In genomic region chr10:79936284-79936910, GRCm38 (mm10) we compare ENCODE assay signal across 10 mouse cellular contexts. TPM values are rescaled to one million over a fixed set of nuclear protein-coding genes. Genes with fewer than 3 reads are reported as not detected.
DNase-seq lines count a peak whose midpoint lies in the region; ATAC-seq and TF ChIP-seq lines count a peak whose summit lies in the region.
"Had no signal": no experiment of that assay in that cellular context is flagged by ENCODE, and none has a peak within 500 bp of the region (broad histone marks: within the 10 kb centered on the region; RNA-seq: fewer than 3 reads in every experiment).

No protein-coding gene starts in this region.

- H3K4me2 ChIP-seq in forebrain, embryonic 12.5 days = no peak overlapping the region
- no peak overlapping the region for H3K4me2 ChIP-seq in forebrain, postnatal 0 days (ENCODE audit: low read depth)
- H3K4me2 ChIP-seq in CH12.LX (ENCODE audit: insufficient read depth, low read depth, poor library complexity, severe bottlenecking) = peak overlapping the region; percentile 33
- H3K4me2 ChIP-seq in heart, embryonic 16.5 days (ENCODE audit: low read depth, low read length) = peak overlapping the region; percentile 60
- H3K4me2 ChIP-seq in limb, embryonic 15.5 days = peak overlapping the region; percentile 2; the same call in 1 of the 2 replicates

- H3K9me3 ChIP-seq in forebrain, embryonic 12.5 days = no peaks in the 10 kb centered on the region
- H3K9me3 ChIP-seq in forebrain, postnatal 0 days (ENCODE audit: low read length) = no peaks in the 10 kb centered on the region
- no peaks in the 10 kb centered on the region for H3K9me3 ChIP-seq in CH12.LX (replicated peaks; ENCODE audit: low read length)
- H3K9me3 ChIP-seq in heart, embryonic 16.5 days (replicated peaks; ENCODE audit: control insufficient read depth, low read length) = no peaks in the 10 kb centered on the region
- H3K9me3 ChIP-seq in limb, embryonic 15.5 days = no peaks in the 10 kb centered on the region

- TF ChIP-seq EP300 in CH12.LX (IDR thresholded peaks at IDR 0.05; ENCODE audit: low read length) = no peak

- H3K27me3 ChIP-seq in forebrain, embryonic 12.5 days = no peaks in the 10 kb centered on the region
- no peaks in the 10 kb centered on the region for H3K27me3 ChIP-seq in forebrain, postnatal 0 days (ENCODE audit: insufficient read depth, low read length)
- no peaks in the 10 kb centered on the region for H3K27me3 ChIP-seq in CH12.LX (replicated peaks)
- no peaks in the 10 kb centered on the region for H3K27me3 ChIP-seq in heart, embryonic 16.5 days (ENCODE audit: control insufficient read depth, insufficient read depth, low read length)
- H3K27me3 ChIP-seq in limb, embryonic 15.5 days = no peaks in the 10 kb centered on the region

- TF ChIP-seq RAD21 in CH12.LX (IDR thresholded peaks at IDR 0.05; ENCODE audit: low read depth, low read length) = no peak

- TF ChIP-seq POLR2A in CH12.LX (IDR thresholded peaks at IDR 0.05; ENCODE audit: low read depth, low read length) = no peak

- H3K4me3 ChIP-seq in forebrain, embryonic 12.5 days (replicated peaks) = no peak overlapping the region
- no peak overlapping the region for H3K4me3 ChIP-seq in forebrain, postnatal 0 days (ENCODE audit: low read depth, low read length)
- H3K4me3 ChIP-seq in CH12.LX (replicated peaks in 1 of 3; ENCODE audit: low read depth in 2 of 3, low read length in 2 of 3, poor library complexity in 1 of 3) = peak overlapping the region in 1 of 3 experiments; percentile 40
- H3K4me3 ChIP-seq in heart, embryonic 16.5 days (ENCODE audit: low read length) = peak overlapping the region; percentile 36
- no peak overlapping the region for H3K4me3 ChIP-seq in limb, embryonic 15.5 days

- H3K79me2 ChIP-seq in CH12.LX (replicated peaks; ENCODE audit: control insufficient read depth, extremely low read depth, insufficient read depth, poor library complexity, severe bottlenecking) = peaks cover 87% of the 10 kb centered on the region

- no peak for ATAC-seq in forebrain, embryonic 12.5 days (ENCODE audit: low FRiP score)
- ATAC-seq in forebrain, postnatal 0 days = no peak
- no peak for ATAC-seq in heart, embryonic 16.5 days (replicated peaks; ENCODE audit: extremely low read depth, insufficient read depth, low FRiP score)
- no peak for ATAC-seq in limb, embryonic 15.5 days (ENCODE audit: insufficient number of reproducible peaks, low FRiP score, low TSS enrichment, low read depth)
- ATAC-seq in activated CD4-positive, CD25-positive, alpha-beta regulatory T cell, adult 4 months = no peak

- 80% methylated on average over 10 of the region's 10 CpGs for WGBS in forebrain, embryonic 12.5 days
- 76% methylated on average over 10 of the region's 10 CpGs for WGBS in forebrain, postnatal 0 days
- 27% methylated on average over 10 of the region's 10 CpGs for WGBS in heart, embryonic 16.5 days
- 37% methylated on average over 10 of the region's 10 CpGs for WGBS in limb, embryonic 15.5 days

- peaks cover 37% of the 10 kb centered on the region for H3K4me1 ChIP-seq in forebrain, embryonic 12.5 days
- H3K4me1 ChIP-seq in forebrain, postnatal 0 days (ENCODE audit: insufficient read depth) = no peaks in the 10 kb centered on the region
- H3K4me1 ChIP-seq in CH12.LX (ENCODE audit: control insufficient read depth in 1 of 2, insufficient read depth in 2 of 2) = peaks cover 73 to 96% of the 10 kb centered on the region in 2 experiments
- peaks cover 62% of the 10 kb centered on the region for H3K4me1 ChIP-seq in heart, embryonic 16.5 days (ENCODE audit: control insufficient read depth, insufficient read depth, low read length)
- H3K4me1 ChIP-seq in limb, embryonic 15.5 days = peaks cover 87% of the 10 kb centered on the region

- no peak for DNase-seq in forebrain, postnatal 0 days
- DNase-seq in CH12.LX (ENCODE audit: extremely low read depth) = no peak
- DNase-seq in urinary bladder, postnatal 14 days (ENCODE audit: low spot score) = no peak
- DNase-seq in layer of hippocampus, adult 9-11 months = no peak

- TF ChIP-seq CTCF in forebrain, postnatal 0 days (IDR thresholded peaks at IDR 0.05; ENCODE audit: low read depth) = no peak
- no peak for TF ChIP-seq CTCF in CH12.LX (conservative IDR thresholded peaks at IDR 0.05 in 1 of 2, IDR thresholded peaks at IDR 0.05 in 1 of 2; ENCODE audit: low read depth in 2 of 2, low read length in 2 of 2)

- dilution Hi-C loops in CH12.LX (cut with MboI; ENCODE audit: extremely low pct_ligation_motif_present, extremely low pct_unique_long_range_greater_than_20kb, low sequenced_read_pairs) = no loop called here

- no peak overlapping the region for H3K9ac ChIP-seq in forebrain, embryonic 12.5 days
- no peak overlapping the region for H3K9ac ChIP-seq in forebrain, postnatal 0 days
- peak overlapping the region; percentile 43 for H3K9ac ChIP-seq in CH12.LX (ENCODE audit: insufficient read depth, low read depth)
- H3K9ac ChIP-seq in heart, embryonic 16.5 days (ENCODE audit: low read length) = no peak overlapping the region
- 0 out of 2 replicates have a peak overlapping the region, but pooled peaks have one; percentile 10 for H3K9ac ChIP-seq in limb, embryonic 15.5 days

- in situ Hi-C loops in CH12.LX (cut with MboI; ENCODE audit: low pct_ligation_motif_present, low pct_unique_long_range_greater_than_20kb, low sequenced_read_pairs) = no loop called here

- peaks cover 32% of the 10 kb centered on the region for H3K36me3 ChIP-seq in forebrain, embryonic 12.5 days (replicated peaks)
- peaks cover 8% of the 10 kb centered on the region; the same call in 1 of the 2 replicates for H3K36me3 ChIP-seq in forebrain, postnatal 0 days (ENCODE audit: insufficient read depth)
- peaks cover 66 to 91% of the 10 kb centered on the region in 2 experiments for H3K36me3 ChIP-seq in CH12.LX (replicated peaks in 1 of 2; ENCODE audit: control insufficient read depth in 1 of 2, insufficient read depth in 1 of 2, low read length in 1 of 2)
- no peaks in the 10 kb centered on the region for H3K36me3 ChIP-seq in heart, embryonic 16.5 days (ENCODE audit: control insufficient read depth, insufficient read depth)
- peaks cover 37% of the 10 kb centered on the region for H3K36me3 ChIP-seq in limb, embryonic 15.5 days

- peak overlapping the region; percentile 31 for H3K27ac ChIP-seq in forebrain, embryonic 12.5 days
- H3K27ac ChIP-seq in forebrain, postnatal 0 days (ENCODE audit: low read depth, low read length) = no peak overlapping the region
- H3K27ac ChIP-seq in CH12.LX (ENCODE audit: insufficient read depth, low read depth) = peak overlapping the region; percentile 97
- H3K27ac ChIP-seq in heart, embryonic 16.5 days (ENCODE audit: low read length) = peak overlapping the region; percentile 66
- H3K27ac ChIP-seq in limb, embryonic 15.5 days = peak overlapping the region; percentile 54

RNA-seq across cellular contexts. Expression of gene Arid3a, which starts 9.6 kb away (rescaled TPM):
- polyA plus RNA-seq in forebrain, embryonic 12.5 days (2016; fragmentation: Nextera tagmentation; extraction: Ambion mirVana) = 4.5 and 4.7 TPM in 2 replicates
- 7.1 and 7.9 TPM in 2 replicates for total RNA-seq in forebrain, postnatal 0 days (2014; rRNA removed)
- polyA plus RNA-seq in forebrain, postnatal 0 days (2015; fragmentation: Nextera tagmentation; extraction: Ambion mirVana) = 1.0 and 2.1 TPM in 2 replicates
- total RNA-seq in CH12.LX (2012; rRNA removed) (114 and 161 TPM in 2 replicates), CH12.LX (2014; rRNA removed) (45.9 and 48.4 TPM in 2 replicates)
- polyA plus RNA-seq in CH12.LX (2012; ENCODE audit: insufficient read length, low read depth) = 84.7 and 94.4 TPM in 2 replicates
- 1.5 and 2.3 TPM in 2 replicates for polyA plus RNA-seq in heart, embryonic 16.5 days (2015; fragmentation: Nextera tagmentation; extraction: Ambion mirVana)
- polyA plus RNA-seq in limb, embryonic 15.5 days (2015; fragmentation: Nextera tagmentation; extraction: Ambion mirVana) = 5.7 and 7.4 TPM in 2 replicates
- polyA plus RNA-seq in activated CD4-positive, CD25-positive, alpha-beta regulatory T cell, adult 4 months (2017; shearing (Covaris generic)) = 1 to 10 TPM; 2.1 to 2.5 TPM

RNA-seq across cellular contexts. Expression of gene R3hdm4, which starts 15.4 kb away (rescaled TPM):
- polyA plus RNA-seq in forebrain, embryonic 12.5 days (2016; fragmentation: Nextera tagmentation; extraction: Ambion mirVana) = 162 and 173 TPM in 2 replicates
- 117 and 129 TPM in 2 replicates for total RNA-seq in forebrain, postnatal 0 days (2014; rRNA removed)
- polyA plus RNA-seq in forebrain, postnatal 0 days (2015; fragmentation: Nextera tagmentation; extraction: Ambion mirVana) = 282 and 333 TPM in 2 replicates
- 20.9 and 22.3 TPM in 2 replicates for total RNA-seq in CH12.LX (2012; rRNA removed)
- total RNA-seq in CH12.LX (2014; rRNA removed) = 8.9 and 10.5 TPM in 2 replicates
- polyA plus RNA-seq in CH12.LX (2012; ENCODE audit: insufficient read length, low read depth) = 53.2 and 59.4 TPM in 2 replicates
- polyA plus RNA-seq in heart, embryonic 16.5 days (2015; fragmentation: Nextera tagmentation; extraction: Ambion mirVana) = 112 and 114 TPM in 2 replicates
- polyA plus RNA-seq in limb, embryonic 15.5 days (2015; fragmentation: Nextera tagmentation; extraction: Ambion mirVana) = 159 and 161 TPM in 2 replicates
- 100 to 1,000 TPM in 1 of 2 experiments, 10 to 100 TPM in 1; 92.3 to 122 TPM for polyA plus RNA-seq in activated CD4-positive, CD25-positive, alpha-beta regulatory T cell, adult 4 months (2017; shearing (Covaris generic))

RNA-seq across cellular contexts. Expression of gene Kiss1r, which starts 19.6 kb away (rescaled TPM):
- polyA plus RNA-seq in forebrain, embryonic 12.5 days (2016; fragmentation: Nextera tagmentation; extraction: Ambion mirVana) = 0.96 and 1.1 TPM in 2 replicates
- total RNA-seq in forebrain, postnatal 0 days (2014; rRNA removed) = 4.2 and 5.4 TPM in 2 replicates
- 3.4 and 3.6 TPM in 2 replicates for polyA plus RNA-seq in forebrain, postnatal 0 days (2015; fragmentation: Nextera tagmentation; extraction: Ambion mirVana)
- total RNA-seq in CH12.LX (2012; rRNA removed) (0.21 and 0.76 TPM in 2 replicates), CH12.LX (2014; rRNA removed) (0.24 and 0.32 TPM in 2 replicates)
- 0.17 and 0.20 TPM in 2 replicates for polyA plus RNA-seq in CH12.LX (2012; ENCODE audit: insufficient read length, low read depth)
- polyA plus RNA-seq in heart, embryonic 16.5 days (2015; fragmentation: Nextera tagmentation; extraction: Ambion mirVana) = 0.49 and 0.64 TPM in 2 replicates
- polyA plus RNA-seq in limb, embryonic 15.5 days (2015; fragmentation: Nextera tagmentation; extraction: Ambion mirVana) = 1.0 and 1.2 TPM in 2 replicates
- under 1 TPM in 1 of 2 experiments, not detected in 1; 0.22 TPM for polyA plus RNA-seq in activated CD4-positive, CD25-positive, alpha-beta regulatory T cell, adult 4 months (2017; shearing (Covaris generic))

RNA-seq across cellular contexts. Expression of gene Wdr18, which starts 23.6 kb away (rescaled TPM):
- polyA plus RNA-seq in forebrain, embryonic 12.5 days (2016; fragmentation: Nextera tagmentation; extraction: Ambion mirVana) = 94.4 and 96.0 TPM in 2 replicates
- total RNA-seq in forebrain, postnatal 0 days (2014; rRNA removed) = 58.2 and 84.6 TPM in 2 replicates
- polyA plus RNA-seq in forebrain, postnatal 0 days (2015; fragmentation: Nextera tagmentation; extraction: Ambion mirVana) = 91.9 and 107 TPM in 2 replicates
- total RNA-seq in CH12.LX (2012; rRNA removed) (92.1 and 111 TPM in 2 replicates), CH12.LX (2014; rRNA removed) (59.7 and 70.8 TPM in 2 replicates)
- 54.2 and 69.7 TPM in 2 replicates for polyA plus RNA-seq in CH12.LX (2012; ENCODE audit: insufficient read length, low read depth)
- 69.6 TPM in 2 replicates for polyA plus RNA-seq in heart, embryonic 16.5 days (2015; fragmentation: Nextera tagmentation; extraction: Ambion mirVana)
- polyA plus RNA-seq in limb, embryonic 15.5 days (2015; fragmentation: Nextera tagmentation; extraction: Ambion mirVana) = 81.7 and 83.6 TPM in 2 replicates
- 10 to 100 TPM; 63.9 to 70.0 TPM for polyA plus RNA-seq in activated CD4-positive, CD25-positive, alpha-beta regulatory T cell, adult 4 months (2017; shearing (Covaris generic))

RNA-seq across cellular contexts. Expression of gene Gm26602, which starts 25.7 kb away (rescaled TPM):
- polyA plus RNA-seq in forebrain, embryonic 12.5 days (2016; fragmentation: Nextera tagmentation; extraction: Ambion mirVana) = 35.1 and 53.2 TPM in 2 replicates
- total RNA-seq in forebrain, postnatal 0 days (2014; rRNA removed) = not detected in 2 replicates
- polyA plus RNA-seq in forebrain, postnatal 0 days (2015; fragmentation: Nextera tagmentation; extraction: Ambion mirVana) = 34.4 and 39.2 TPM in 2 replicates
- total RNA-seq in CH12.LX (2012; rRNA removed) = 6.0 and 8.1 TPM in 2 replicates
- total RNA-seq in CH12.LX (2014; rRNA removed) = not detected in 2 replicates
- not detected in 2 replicates for polyA plus RNA-seq in CH12.LX (2012; ENCODE audit: insufficient read length, low read depth)
- 2.4 and 13.2 TPM in 2 replicates for polyA plus RNA-seq in heart, embryonic 16.5 days (2015; fragmentation: Nextera tagmentation; extraction: Ambion mirVana)
- polyA plus RNA-seq in limb, embryonic 15.5 days (2015; fragmentation: Nextera tagmentation; extraction: Ambion mirVana) = not detected in 2 replicates
- polyA plus RNA-seq in activated CD4-positive, CD25-positive, alpha-beta regulatory T cell, adult 4 months (2017; shearing (Covaris generic)) = not detected
- polyA plus RNA-seq: gonadal fat pad, adult 2 months; thymus, adult 2 months had no signal

Comparison
In these comparisons a context has a peak if more than half of its experiments do, and no peak if none do; other contexts are left out.
1. H3K4me2 ChIP-seq: peak in CH12.LX (single experiment), heart, embryonic 16.5 days (single experiment) and limb, embryonic 15.5 days (single experiment); none in forebrain, embryonic 12.5 days (single experiment) and forebrain, postnatal 0 days (single experiment).
2. H3K9ac ChIP-seq: peak in CH12.LX (single experiment) and limb, embryonic 15.5 days (single experiment); none in forebrain, embryonic 12.5 days (single experiment), forebrain, postnatal 0 days (single experiment) and heart, embryonic 16.5 days (single experiment).
3. RNA of gene Arid3a, which starts 9.6 kb away (polyA plus RNA-seq): 84.7 to 94.4 TPM in CH12.LX; 5.7 to 7.4 TPM in limb, embryonic 15.5 days, 4.5 to 4.7 TPM in forebrain, embryonic 12.5 days, 2.1 to 2.5 TPM in activated CD4-positive, CD25-positive, alpha-beta regulatory T cell, adult 4 months, 1.0 to 2.1 TPM in forebrain, postnatal 0 days and 1.5 to 2.3 TPM in heart, embryonic 16.5 days; every median in the first group is over 10 times any median in the second.